Mouse (Mus musculus): ENCODE measurements around the gene Ppp1r36.

- TF ChIP-seq CTCF (IDR thresholded peaks at IDR 0.05; ENCODE audit: extremely low read depth, insufficient read depth, low read length) = no peak
- TF ChIP-seq POLR2A (IDR thresholded peaks at IDR 0.05; ENCODE audit: extremely low read depth, insufficient read depth, low read length) = no peak
Observed at GRCm38 (mm10) chr12:76435549-76435948, 18.2 kb downstream of the Ppp1r36 start.
